Comparison of ENCODE assay signal across 7 mouse cellular contexts in the genomic region with DNA sequence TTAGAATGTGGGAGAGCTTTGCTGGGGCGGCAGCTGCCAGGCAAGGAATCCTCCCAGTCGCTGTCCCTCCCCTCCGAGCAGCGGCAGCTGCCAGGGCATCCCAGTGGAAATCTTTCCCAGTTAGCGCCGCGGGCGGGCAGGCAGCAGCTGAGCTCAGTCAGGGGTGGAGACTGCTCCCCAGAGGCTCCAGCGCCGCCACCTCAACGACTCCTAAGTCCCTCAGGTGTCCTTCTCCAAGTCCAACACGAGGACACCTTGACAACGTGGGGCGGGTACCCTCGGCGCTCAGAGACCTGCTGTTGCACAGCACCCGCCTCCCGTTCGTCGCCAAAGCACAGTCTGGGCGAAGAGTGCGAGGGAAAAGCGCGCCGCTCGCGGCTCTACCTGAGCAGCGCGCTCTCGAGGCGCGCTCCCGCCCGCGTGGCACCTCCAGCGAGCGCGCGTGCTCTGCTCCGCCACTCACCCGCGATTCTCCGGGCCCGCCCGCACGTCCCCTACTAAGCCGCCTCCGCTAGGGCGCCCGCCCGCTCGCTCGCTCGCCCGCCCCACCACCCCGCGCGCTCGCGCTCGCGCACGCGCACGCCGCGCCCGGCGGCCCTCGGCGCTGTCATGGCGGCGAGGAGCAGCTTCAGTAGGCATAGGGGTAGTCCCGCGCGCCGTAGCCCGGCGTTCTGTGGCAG. TPM values are rescaled to one million over a fixed set of nuclear protein-coding genes. Genes with fewer than 3 reads are reported as not detected.
DNase-seq lines count a peak whose midpoint lies in the region; ATAC-seq lines count a peak whose summit lies in the region.

No protein-coding gene starts in this region.

- peaks cover 29% of the 10 kb centered on the region for H3K27me3 ChIP-seq in embryonic facial prominence, embryonic 10.5 days (replicated peaks; ENCODE audit: low read depth, poor library complexity, severe bottlenecking)
- H3K27me3 ChIP-seq in limb, embryonic 10.5 days (ENCODE audit: low read depth, poor library complexity, severe bottlenecking), result peaks cover 26% of the 10 kb centered on the region
- H3K27me3 ChIP-seq in midbrain, embryonic 12.5 days, result peaks cover 4% of the 10 kb centered on the region

- no peaks in the 10 kb centered on the region for H3K9me3 ChIP-seq in embryonic facial prominence, embryonic 10.5 days
- H3K9me3 ChIP-seq in limb, embryonic 10.5 days (replicated peaks), result no peaks in the 10 kb centered on the region
- H3K9me3 ChIP-seq in midbrain, embryonic 12.5 days, result no peaks in the 10 kb centered on the region

- peak overlapping the region; percentile 92 for H3K4me3 ChIP-seq in embryonic facial prominence, embryonic 10.5 days
- peak overlapping the region; percentile 94 for H3K4me3 ChIP-seq in limb, embryonic 10.5 days
- peak overlapping the region; percentile 91 for H3K4me3 ChIP-seq in midbrain, embryonic 12.5 days

- ATAC-seq in granulocyte monocyte progenitor cell, adult 5-6 weeks (replicated peaks; ENCODE audit: poor library complexity, severe bottlenecking), result peak; percentile 84
- peak; percentile 95 for ATAC-seq in midbrain, embryonic 12.5 days (ENCODE audit: low FRiP score, low read depth)

- WGBS in embryonic facial prominence, embryonic 10.5 days, result under 1% methylated on average over 79 of the region's 79 CpGs
- under 1% methylated on average over 74 of the region's 79 CpGs for WGBS in limb, embryonic 10.5 days
- WGBS in midbrain, embryonic 12.5 days, result under 1% methylated on average over 71 of the region's 79 CpGs

- peak overlapping the region; percentile 92 for H3K27ac ChIP-seq in embryonic facial prominence, embryonic 10.5 days (replicated peaks)
- H3K27ac ChIP-seq in limb, embryonic 10.5 days, result peak overlapping the region; percentile 93
- H3K27ac ChIP-seq in midbrain, embryonic 12.5 days (replicated peaks), result peak overlapping the region; percentile 83

- peak; percentile 92 for DNase-seq in adrenal gland, postnatal 10 days
- DNase-seq in embryonic facial prominence, embryonic 10.5 days (ENCODE audit: low spot score), result peak; percentile 91
- DNase-seq in kidney, adult 11 months, result peak; percentile 90
- peak; percentile 88 for DNase-seq in limb, embryonic 10.5 days (ENCODE audit: low spot score)
- peak; percentile 60 for DNase-seq in skeletal muscle tissue, adult 2 months (ENCODE audit: low read depth, low spot score)

- peak overlapping the region; percentile 76 for H3K9ac ChIP-seq in midbrain, embryonic 12.5 days (replicated peaks)

- H3K4me2 ChIP-seq in midbrain, embryonic 12.5 days (replicated peaks), result peak overlapping the region; percentile 94

- peaks cover 11% of the 10 kb centered on the region for H3K4me1 ChIP-seq in embryonic facial prominence, embryonic 10.5 days
- peaks cover 15% of the 10 kb centered on the region for H3K4me1 ChIP-seq in limb, embryonic 10.5 days
- H3K4me1 ChIP-seq in midbrain, embryonic 12.5 days, result peaks cover 8% of the 10 kb centered on the region; the same call in 1 of the 2 replicates

- H3K36me3 ChIP-seq in embryonic facial prominence, embryonic 10.5 days (replicated peaks), result no peaks in the 10 kb centered on the region
- H3K36me3 ChIP-seq in limb, embryonic 10.5 days, result no peaks in the 10 kb centered on the region
- H3K36me3 ChIP-seq in midbrain, embryonic 12.5 days, result no peaks in the 10 kb centered on the region

RNA-seq across cellular contexts. Expression of a gene that starts 0.7 kb away (rescaled TPM):
- total RNA-seq in adrenal gland, postnatal 10 days (2021), result 10 to 100 TPM; 24.1 to 33.4 TPM
- polyA plus RNA-seq in embryonic facial prominence, embryonic 10.5 days (2016; fragmentation: Nextera tagmentation; extraction: Ambion mirVana), result 9.1 and 10.5 TPM in 2 replicates
- total RNA-seq in granulocyte monocyte progenitor cell, adult 5-6 weeks (2014; fragmentation: Nextera tagmentation), result 14.0 and 15.8 TPM in 2 replicates
- total RNA-seq in granulocyte monocyte progenitor cell, adult 5-6 weeks (2017), result 19.3 and 21.8 TPM in 2 replicates
- polyA plus RNA-seq in limb, embryonic 10.5 days (2016; fragmentation: Nextera tagmentation; extraction: Ambion mirVana), result 3.8 and 6.0 TPM in 2 replicates
- 8.8 and 9.8 TPM in 2 replicates for polyA plus RNA-seq in midbrain, embryonic 12.5 days (2016; fragmentation: Nextera tagmentation; extraction: Ambion mirVana)

Comparison
In these comparisons a context has a peak if more than half of its experiments do, and no peak if none do; other contexts are left out.
1. Peak in every context shown above with its lines: DNase-seq, ATAC-seq, H3K4me3 ChIP-seq and H3K27ac ChIP-seq.